Mouse (Mus musculus): Measurements from ENCODE around the gene Prkg2. TPM values are rescaled to one million over a fixed set of nuclear protein-coding genes. Genes with fewer than 3 reads are reported as not detected.

The Prkg2 gene
- polyA plus RNA-seq, 1 experiment from 2014 or later, result 3.3 TPM

DNA sequence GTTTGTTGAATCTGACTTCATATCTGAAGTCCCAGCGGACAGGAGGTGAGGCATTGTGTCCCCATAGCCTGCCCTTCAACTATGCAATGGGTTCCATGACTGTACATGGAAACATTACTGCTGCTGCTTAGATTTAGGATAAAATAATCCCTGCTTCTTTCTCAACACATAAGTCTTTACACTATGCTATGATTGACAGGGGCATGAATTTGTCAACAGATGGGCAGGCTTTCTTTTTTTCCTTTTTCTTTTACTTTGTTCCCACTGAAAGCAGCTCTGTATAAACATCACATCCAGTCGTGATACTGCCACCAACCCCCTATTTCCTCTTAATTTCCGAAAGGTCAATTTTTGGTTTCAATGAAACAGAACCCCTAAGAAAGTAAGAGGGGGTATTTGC is 50.0 kb downstream of the Prkg2 start:
- H3K27me3 ChIP-seq (ENCODE audit: control insufficient read depth, insufficient read depth, low read length), result no peaks in the 10 kb centered on the region
- H3K9ac ChIP-seq (replicated peaks; ENCODE audit: low read depth, low read length), result no peak overlapping the region
- H3K4me3 ChIP-seq (ENCODE audit: low read depth, low read length), result no peak overlapping the region
- H3K4me2 ChIP-seq (replicated peaks; ENCODE audit: low read depth, low read length), result no peak overlapping the region
- no peaks in the 10 kb centered on the region for H3K36me3 ChIP-seq (ENCODE audit: control insufficient read depth, insufficient read depth, low read length)
- 66% methylated on average over 3 of the region's 3 CpGs for WGBS
- no peak for ATAC-seq (ENCODE audit: insufficient number of reproducible peaks, insufficient read depth, low FRiP score, low read depth)
- no peaks in the 10 kb centered on the region for H3K4me1 ChIP-seq (ENCODE audit: control insufficient read depth, insufficient read depth, low read length)
- H3K9me3 ChIP-seq (ENCODE audit: control insufficient read depth, low read depth, low read length), result no peaks in the 10 kb centered on the region
- no peak overlapping the region for H3K27ac ChIP-seq (ENCODE audit: low read length)

DNA sequence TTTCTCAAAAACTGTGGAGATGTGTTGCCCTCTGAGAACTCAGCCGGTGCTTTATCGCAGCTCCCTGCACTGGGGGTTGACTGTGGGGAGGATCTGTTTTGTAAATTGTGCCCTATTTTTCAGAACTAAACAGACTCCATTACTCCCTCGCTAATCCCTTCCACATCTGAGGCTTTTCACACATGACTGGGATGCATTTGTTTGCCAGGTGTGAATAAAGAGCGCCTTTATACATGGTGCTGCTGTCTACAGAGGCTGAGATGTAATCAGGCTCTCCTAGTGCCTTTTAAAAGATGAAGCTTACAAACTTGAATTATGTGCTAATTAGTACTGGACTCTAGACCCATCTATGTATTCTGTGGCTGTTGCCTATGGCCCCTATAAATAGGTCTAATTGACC is 50.7 kb downstream of the Prkg2 start:
- Histone ChIP-seq H3K27ac (ENCODE audit: low read length) (no peak overlapping the region), H3K9me3 (ENCODE audit: control insufficient read depth, low read depth, low read length) (no peaks in the 10 kb centered on the region), H3K4me1 (ENCODE audit: control insufficient read depth, insufficient read depth, low read length) (no peaks in the 10 kb centered on the region), H3K4me2 (replicated peaks; ENCODE audit: low read depth, low read length) (no peak overlapping the region), H3K4me3 (ENCODE audit: low read depth, low read length) (no peak overlapping the region), H3K36me3 (ENCODE audit: control insufficient read depth, insufficient read depth, low read length) (no peaks in the 10 kb centered on the region), H3K9ac (replicated peaks; ENCODE audit: low read depth, low read length) (no peak overlapping the region), H3K27me3 (ENCODE audit: control insufficient read depth, insufficient read depth, low read length) (no peaks in the 10 kb centered on the region)
- no peak for ATAC-seq (ENCODE audit: insufficient number of reproducible peaks, insufficient read depth, low FRiP score, low read depth)
- WGBS, result 43% methylated on average over 4 of the region's 4 CpGs

DNA sequence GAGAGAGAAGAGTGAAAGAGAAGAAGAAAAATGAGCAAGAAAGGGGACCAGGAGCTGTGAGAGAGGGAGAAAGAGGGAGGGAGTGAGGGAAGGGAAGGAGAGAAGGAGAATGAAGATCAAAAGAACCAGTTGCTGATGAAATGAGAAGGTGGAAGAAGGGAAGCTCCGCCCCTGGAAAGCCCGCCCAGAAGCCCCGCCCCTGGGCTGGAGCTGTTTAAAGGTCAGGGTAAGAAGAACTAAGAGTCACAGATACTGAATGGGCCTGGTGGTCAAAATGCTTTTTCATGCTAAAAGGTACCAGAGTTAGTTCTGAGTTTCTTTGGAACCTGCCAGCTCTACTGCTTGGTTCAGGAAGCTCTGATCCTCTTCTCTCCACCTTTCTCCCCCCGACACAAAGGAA is 51.1 kb downstream of the Prkg2 start:
- Histone ChIP-seq H3K4me1 (ENCODE audit: control insufficient read depth, insufficient read depth, low read length) (no peaks in the 10 kb centered on the region), H3K9me3 (ENCODE audit: control insufficient read depth, low read depth, low read length) (no peaks in the 10 kb centered on the region), H3K4me3 (ENCODE audit: low read depth, low read length) (no peak overlapping the region), H3K36me3 (ENCODE audit: control insufficient read depth, insufficient read depth, low read length) (no peaks in the 10 kb centered on the region), H3K27me3 (ENCODE audit: control insufficient read depth, insufficient read depth, low read length) (no peaks in the 10 kb centered on the region), H3K27ac (ENCODE audit: low read length) (no peak overlapping the region), H3K4me2 (replicated peaks; ENCODE audit: low read depth, low read length) (no peak overlapping the region), H3K9ac (replicated peaks; ENCODE audit: low read depth, low read length) (no peak overlapping the region)
- no peak for ATAC-seq (ENCODE audit: insufficient number of reproducible peaks, insufficient read depth, low FRiP score, low read depth)
- 22% methylated on average over 4 of the region's 4 CpGs for WGBS

DNA sequence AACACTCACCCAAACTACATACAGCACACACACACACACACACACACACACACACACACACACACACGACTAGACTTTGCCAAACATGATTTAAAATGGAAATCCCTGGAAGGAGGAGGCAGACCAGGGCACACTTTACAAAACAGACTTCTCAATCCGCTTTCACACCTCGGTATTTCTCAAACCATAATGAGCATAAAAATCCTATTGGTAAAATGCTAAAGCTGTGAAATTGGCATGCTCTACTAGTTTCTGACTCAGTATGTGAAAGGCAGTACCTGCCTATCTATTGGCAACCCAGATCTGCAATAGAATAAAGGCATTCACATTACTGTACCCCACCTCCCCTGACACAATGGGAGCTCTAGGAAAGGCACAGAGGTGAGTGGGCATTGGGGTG is 52.1 kb downstream of the Prkg2 start:
- Histone ChIP-seq H3K36me3 (ENCODE audit: control insufficient read depth, insufficient read depth, low read length) (no peaks in the 10 kb centered on the region), H3K4me1 (ENCODE audit: control insufficient read depth, insufficient read depth, low read length) (no peaks in the 10 kb centered on the region), H3K9me3 (ENCODE audit: control insufficient read depth, low read depth, low read length) (no peaks in the 10 kb centered on the region), H3K4me3 (ENCODE audit: low read depth, low read length) (no peak overlapping the region), H3K4me2 (replicated peaks; ENCODE audit: low read depth, low read length) (no peak overlapping the region), H3K27ac (ENCODE audit: low read length) (no peak overlapping the region), H3K27me3 (ENCODE audit: control insufficient read depth, insufficient read depth, low read length) (no peaks in the 10 kb centered on the region), H3K9ac (replicated peaks; ENCODE audit: low read depth, low read length) (no peak overlapping the region)
- WGBS, result 84% methylated on average over 3 of the region's 3 CpGs
- no peak for ATAC-seq (ENCODE audit: insufficient number of reproducible peaks, insufficient read depth, low FRiP score, low read depth)

DNA sequence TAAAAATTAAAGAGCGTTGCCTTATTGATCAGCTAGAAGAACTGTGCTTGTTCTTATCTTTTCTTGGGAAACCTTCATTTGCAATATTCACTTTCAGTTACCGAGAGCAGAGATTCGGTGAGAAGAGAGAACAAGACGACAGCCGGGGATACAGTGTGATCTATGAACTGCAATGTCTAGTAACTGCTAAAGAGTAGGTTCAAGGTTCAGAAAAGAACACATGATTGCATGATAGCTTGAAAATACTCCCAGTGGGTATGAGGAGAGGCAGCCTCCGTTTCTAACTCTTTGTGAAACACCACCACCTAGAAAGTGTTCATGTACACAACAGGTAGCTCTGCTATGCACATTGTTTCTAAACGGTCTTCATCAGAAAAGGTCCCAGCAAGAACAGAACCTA is 55.8 kb downstream of the Prkg2 start:
- no peak overlapping the region for H3K27ac ChIP-seq (ENCODE audit: low read length)
- 78% methylated on average over 7 of the region's 7 CpGs for WGBS
- no peaks in the 10 kb centered on the region for H3K9me3 ChIP-seq (ENCODE audit: control insufficient read depth, low read depth, low read length)
- no peak overlapping the region for H3K9ac ChIP-seq (replicated peaks; ENCODE audit: low read depth, low read length)
- no peaks in the 10 kb centered on the region for H3K36me3 ChIP-seq (ENCODE audit: control insufficient read depth, insufficient read depth, low read length)
- no peak overlapping the region for H3K4me3 ChIP-seq (ENCODE audit: low read depth, low read length)
- no peaks in the 10 kb centered on the region for H3K4me1 ChIP-seq (ENCODE audit: control insufficient read depth, insufficient read depth, low read length)
- H3K27me3 ChIP-seq (ENCODE audit: control insufficient read depth, insufficient read depth, low read length), result no peaks in the 10 kb centered on the region
- no peak for ATAC-seq (ENCODE audit: insufficient number of reproducible peaks, insufficient read depth, low FRiP score, low read depth)
- H3K4me2 ChIP-seq (replicated peaks; ENCODE audit: low read depth, low read length), result no peak overlapping the region

DNA sequence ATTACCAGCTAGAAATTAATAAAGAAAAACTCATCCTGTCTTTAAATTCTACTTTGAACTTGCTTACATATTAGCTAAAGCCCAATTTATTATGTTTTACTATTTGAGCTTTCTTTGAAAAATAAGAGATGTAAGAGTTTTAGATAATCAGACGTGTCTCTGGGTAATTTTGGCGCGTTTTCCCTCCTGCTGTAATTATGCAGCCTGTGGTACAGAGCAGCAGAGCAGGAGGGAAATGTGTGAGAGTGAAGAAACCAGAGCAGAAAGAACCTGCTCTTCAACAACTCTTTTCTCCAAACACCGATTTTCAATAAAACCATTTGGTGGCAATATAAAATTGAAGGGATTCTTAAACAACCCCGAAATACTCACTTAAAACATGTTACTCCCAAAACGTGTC is 58.8 kb downstream of the Prkg2 start:
- WGBS, result 82% methylated on average over 6 of the region's 6 CpGs
- Histone ChIP-seq H3K4me1 (ENCODE audit: control insufficient read depth, insufficient read depth, low read length) (no peaks in the 10 kb centered on the region), H3K4me3 (ENCODE audit: low read depth, low read length) (no peak overlapping the region), H3K4me2 (replicated peaks; ENCODE audit: low read depth, low read length) (no peak overlapping the region), H3K9ac (replicated peaks; ENCODE audit: low read depth, low read length) (no peak overlapping the region), H3K9me3 (ENCODE audit: control insufficient read depth, low read depth, low read length) (no peaks in the 10 kb centered on the region), H3K36me3 (ENCODE audit: control insufficient read depth, insufficient read depth, low read length) (no peaks in the 10 kb centered on the region), H3K27ac (ENCODE audit: low read length) (no peak overlapping the region), H3K27me3 (ENCODE audit: control insufficient read depth, insufficient read depth, low read length) (no peaks in the 10 kb centered on the region)
- no peak for ATAC-seq (ENCODE audit: insufficient number of reproducible peaks, insufficient read depth, low FRiP score, low read depth)

DNA sequence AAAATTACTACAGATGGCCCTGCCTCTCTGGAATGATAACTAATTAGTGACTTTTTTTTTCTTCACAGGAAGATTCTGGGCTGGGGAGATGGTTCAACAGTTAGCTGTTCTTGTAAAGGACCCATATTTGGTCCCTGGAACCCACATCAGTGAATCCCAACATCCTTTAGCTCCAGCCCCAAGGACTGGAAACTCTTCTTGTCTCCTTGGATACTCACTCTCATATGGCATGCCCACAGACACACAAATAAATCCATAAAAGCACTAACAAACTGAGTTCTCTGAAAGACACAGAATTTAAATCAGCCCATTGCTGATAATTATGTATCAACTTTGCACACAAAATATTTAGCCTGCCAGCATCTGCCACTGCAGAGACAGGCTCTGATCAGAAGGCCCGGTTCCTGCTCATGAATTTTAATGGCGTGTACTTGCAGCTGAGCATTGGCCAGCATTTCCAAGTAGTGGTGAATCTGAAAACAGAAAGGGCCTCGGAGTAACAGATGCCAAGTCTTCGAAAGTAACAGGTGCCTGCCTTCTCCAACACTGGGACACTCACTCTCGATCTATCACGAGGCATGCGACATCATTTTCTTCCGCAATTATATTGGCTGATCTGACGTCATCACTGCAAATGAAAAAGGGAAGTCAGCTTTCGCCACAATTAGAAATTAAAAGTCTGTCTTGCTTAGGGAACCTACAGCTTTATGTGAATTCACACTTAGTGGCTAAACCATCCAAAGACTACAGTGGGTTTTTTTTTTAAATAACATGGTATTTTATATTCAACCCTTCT is 61.1 kb downstream of the Prkg2 start:
- Histone ChIP-seq H3K9ac (replicated peaks; ENCODE audit: low read depth, low read length) (no peak overlapping the region), H3K9me3 (ENCODE audit: control insufficient read depth, low read depth, low read length) (no peaks in the 10 kb centered on the region), H3K4me1 (ENCODE audit: control insufficient read depth, insufficient read depth, low read length) (no peaks in the 10 kb centered on the region), H3K27ac (ENCODE audit: low read length) (no peak overlapping the region), H3K36me3 (ENCODE audit: control insufficient read depth, insufficient read depth, low read length) (no peaks in the 10 kb centered on the region), H3K4me3 (ENCODE audit: low read depth, low read length) (no peak overlapping the region), H3K27me3 (ENCODE audit: control insufficient read depth, insufficient read depth, low read length) (no peaks in the 10 kb centered on the region), H3K4me2 (replicated peaks; ENCODE audit: low read depth, low read length) (no peak overlapping the region)
- ATAC-seq (ENCODE audit: insufficient number of reproducible peaks, insufficient read depth, low FRiP score, low read depth), result no peak
- WGBS, result 89% methylated on average over 10 of the region's 10 CpGs

DNA sequence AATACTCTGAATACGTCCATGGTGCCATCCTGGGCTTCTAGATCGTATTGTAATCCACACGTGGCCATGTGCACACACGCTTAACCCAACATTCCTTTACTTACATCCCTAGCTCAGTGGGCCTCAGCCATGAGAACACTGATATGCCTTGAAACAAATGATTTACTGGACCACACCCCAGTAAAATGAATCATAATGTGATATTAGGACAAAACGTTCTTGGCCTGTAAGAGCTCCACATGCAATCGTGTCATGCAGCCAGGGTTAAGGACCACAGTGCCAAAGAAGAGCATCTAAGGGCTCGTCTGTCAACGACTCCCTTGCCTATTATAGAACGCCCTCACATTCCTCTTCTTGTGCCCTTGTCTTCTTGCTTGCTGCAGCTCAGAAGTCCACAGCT is 70.5 kb downstream of the Prkg2 start:
- 83% methylated on average over 9 of the region's 9 CpGs for WGBS
- H3K4me3 ChIP-seq (ENCODE audit: low read depth, low read length), result no peak overlapping the region
- H3K4me1 ChIP-seq (ENCODE audit: control insufficient read depth, insufficient read depth, low read length), result no peaks in the 10 kb centered on the region
- H3K27me3 ChIP-seq (ENCODE audit: control insufficient read depth, insufficient read depth, low read length), result no peaks in the 10 kb centered on the region
- no peaks in the 10 kb centered on the region for H3K36me3 ChIP-seq (ENCODE audit: control insufficient read depth, insufficient read depth, low read length)
- no peak for ATAC-seq (ENCODE audit: insufficient number of reproducible peaks, insufficient read depth, low FRiP score, low read depth)
- no peak overlapping the region for H3K27ac ChIP-seq (ENCODE audit: low read length)
- no peak overlapping the region for H3K4me2 ChIP-seq (replicated peaks; ENCODE audit: low read depth, low read length)
- no peak overlapping the region for H3K9ac ChIP-seq (replicated peaks; ENCODE audit: low read depth, low read length)
- H3K9me3 ChIP-seq (ENCODE audit: control insufficient read depth, low read depth, low read length), result no peaks in the 10 kb centered on the region

DNA sequence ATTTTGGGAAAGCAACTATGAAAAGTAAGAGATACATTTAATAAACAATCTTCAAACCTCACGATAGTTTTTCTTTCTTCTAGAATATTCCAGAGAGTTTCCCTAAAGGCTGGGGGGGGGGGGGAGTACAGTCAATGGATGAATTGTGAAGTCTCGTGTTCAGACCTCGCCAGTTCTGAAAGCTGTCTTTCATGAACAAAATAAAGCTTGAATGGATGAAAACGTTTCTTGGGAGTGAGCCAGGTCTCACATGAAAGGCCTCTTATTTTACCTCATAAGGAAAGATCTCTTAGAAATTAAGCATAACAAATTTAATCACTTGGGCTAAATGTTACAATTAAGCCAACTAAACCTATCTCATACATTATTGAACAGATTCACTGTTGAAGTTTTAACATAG is 72.0 kb downstream of the Prkg2 start:
- Histone ChIP-seq H3K27ac (ENCODE audit: low read length) (no peak overlapping the region), H3K36me3 (ENCODE audit: control insufficient read depth, insufficient read depth, low read length) (no peaks in the 10 kb centered on the region), H3K4me1 (ENCODE audit: control insufficient read depth, insufficient read depth, low read length) (no peaks in the 10 kb centered on the region), H3K27me3 (ENCODE audit: control insufficient read depth, insufficient read depth, low read length) (no peaks in the 10 kb centered on the region), H3K4me2 (replicated peaks; ENCODE audit: low read depth, low read length) (no peak overlapping the region), H3K4me3 (ENCODE audit: low read depth, low read length) (no peak overlapping the region), H3K9me3 (ENCODE audit: control insufficient read depth, low read depth, low read length) (no peaks in the 10 kb centered on the region), H3K9ac (replicated peaks; ENCODE audit: low read depth, low read length) (no peak overlapping the region)
- WGBS, result 56% methylated on average over 4 of the region's 4 CpGs
- ATAC-seq (ENCODE audit: insufficient number of reproducible peaks, insufficient read depth, low FRiP score, low read depth), result no peak

All from stomach, embryonic 14.5 days (tissue).